Mouse (Mus musculus): ENCODE measurements around the gene Syt14.

- TF ChIP-seq CTCF (IDR thresholded peaks at IDR 0.05; ENCODE audit: control insufficient read depth, insufficient read depth, insufficient replicate concordance, low read depth, low read length) (no peak), POLR2A (IDR thresholded peaks at IDR 0.05; ENCODE audit: control insufficient read depth, low read depth, low read length) (no peak)
These were observed 96.5 kb downstream of the Syt14 start for GRCm38 (mm10) chr1:192939033-192939432.

All from testis, adult 2 months (tissue).